In the genomic region with DNA sequence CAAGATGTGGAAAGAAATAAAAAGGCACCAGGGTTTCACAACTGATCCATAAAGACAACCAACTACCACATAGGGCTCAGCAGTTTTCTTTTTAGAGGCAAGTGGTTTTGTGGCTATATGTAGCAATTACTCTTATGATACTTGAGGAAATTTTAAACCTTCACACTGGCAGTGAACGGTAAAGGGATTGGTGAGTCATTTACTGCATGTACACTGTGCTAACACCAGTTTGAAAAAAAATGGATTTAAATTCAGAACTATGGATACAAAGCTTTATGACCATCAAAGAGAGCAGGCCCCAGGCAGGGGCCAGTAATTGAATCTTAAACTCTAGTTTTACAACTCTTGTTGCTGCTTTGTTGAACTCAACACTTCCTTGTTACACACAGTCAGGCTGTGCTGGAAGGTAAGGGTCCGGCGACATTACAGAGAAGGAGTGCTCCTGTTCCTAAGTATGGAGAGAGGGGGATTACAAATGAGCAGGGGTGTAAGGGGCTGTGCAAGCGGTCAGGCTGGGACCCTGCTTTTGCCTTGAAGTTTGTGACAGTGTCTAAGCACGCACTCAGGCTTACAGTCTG, we compare ENCODE assay signal across 14 mouse cellular contexts.
"Had no signal": no experiment of that assay in that cellular context is flagged by ENCODE, and none has a peak within 500 bp of the region (broad histone marks: within the 10 kb centered on the region; RNA-seq: fewer than 3 reads in every experiment).

No protein-coding gene starts in this region.

- H3K4me1 ChIP-seq: limb, embryonic 10.5 days; liver, embryonic 12.5 days; midbrain, embryonic 13.5 days; neural tube, embryonic 15.5 days had no signal

- H3K4me2 ChIP-seq: liver, embryonic 12.5 days; lung, embryonic 15.5 days; midbrain, embryonic 13.5 days; neural tube, embryonic 15.5 days had no signal

- H3K36me3 ChIP-seq: limb, embryonic 10.5 days; liver, embryonic 12.5 days; lung, embryonic 15.5 days; midbrain, embryonic 13.5 days; neural tube, embryonic 15.5 days had no signal

- H3K27me3 ChIP-seq: liver, embryonic 12.5 days; lung, embryonic 15.5 days; midbrain, embryonic 13.5 days; neural tube, embryonic 15.5 days had no signal

- H3K9ac ChIP-seq: liver, embryonic 12.5 days; lung, embryonic 15.5 days; midbrain, embryonic 13.5 days; neural tube, embryonic 15.5 days had no signal

- H3K27ac ChIP-seq: left cerebral cortex, adult 2 months; limb, embryonic 10.5 days; liver, embryonic 12.5 days; lung, embryonic 15.5 days; macrophage; midbrain, embryonic 13.5 days; neural tube, embryonic 15.5 days had no signal

- H3K9me3 ChIP-seq: limb, embryonic 10.5 days; liver, embryonic 12.5 days; lung, embryonic 15.5 days; midbrain, embryonic 13.5 days; neural tube, embryonic 15.5 days had no signal

- DNase-seq: kidney, adult 9 months; kidney, postnatal 10 days; lung, postnatal 14 days; right cerebral cortex, adult 18-20 months; right cerebral cortex, postnatal 25 days; thymus, postnatal 25 days had no signal

- ATAC-seq: liver, embryonic 12.5 days; midbrain, embryonic 13.5 days had no signal

- H3K4me3 ChIP-seq: left cerebral cortex, adult 2 months; limb, embryonic 10.5 days; liver, embryonic 12.5 days; lung, embryonic 15.5 days; midbrain, embryonic 13.5 days; myocyte; neural tube, embryonic 15.5 days had no signal
